Mouse (Mus musculus): ENCODE measurements at regions not wholly inside any gene's neighbourhood (a gene's known extent, or its start where the extent isn't known, plus 50 kb on each side); places are given as distances from the start of the nearest gene placed in this dataset.
"Not testable (repeated sequence)": the region's sequence is repeated elsewhere in the genome, so short reads cannot be mapped to it uniquely, and the experiment has no call there.

DNA sequence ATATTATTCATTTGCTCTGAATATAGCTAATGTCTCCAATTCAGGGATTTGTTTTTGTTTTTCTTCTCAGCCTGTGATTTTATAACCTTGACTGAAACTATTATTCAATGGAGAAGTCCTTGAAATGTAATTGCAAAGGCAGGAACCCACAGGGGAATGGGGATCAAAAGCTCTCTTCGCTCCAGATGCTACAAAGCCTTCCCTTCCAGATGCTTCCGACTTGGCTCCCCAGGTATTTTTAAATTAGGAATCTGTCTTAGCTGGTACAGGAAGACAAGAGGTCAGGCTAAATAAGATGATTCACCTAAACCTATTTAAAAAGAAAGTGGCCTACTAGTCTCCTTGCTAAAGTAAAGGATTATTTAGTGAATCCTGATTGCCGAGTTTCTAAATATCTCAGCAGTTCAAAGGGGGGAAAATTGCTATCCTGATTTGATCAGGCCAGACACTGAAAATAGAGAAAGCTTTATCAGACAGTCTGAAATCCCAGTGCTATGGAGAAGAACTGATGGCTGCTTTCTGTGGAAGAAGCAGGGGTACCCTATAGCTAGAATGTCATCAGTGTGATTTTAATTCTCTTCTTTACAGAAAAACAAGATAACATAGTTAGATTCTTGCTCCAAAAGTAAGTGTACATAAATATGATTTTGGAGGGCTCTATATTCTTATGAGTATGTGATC, 1896.2 kb upstream of the Pcdh20 start:
- WGBS = 66% methylated on average over 3 of the region's 3 CpGs
- H3K9ac ChIP-seq (replicated peaks; ENCODE audit: low read depth) = no peak overlapping the region
- H3K27me3 ChIP-seq (replicated peaks; ENCODE audit: insufficient read depth, low read length) = no peaks in the 10 kb centered on the region
- no peaks in the 10 kb centered on the region for H3K9me3 ChIP-seq (ENCODE audit: low read length)
- TF ChIP-seq EP300 (IDR thresholded peaks at IDR 0.05) (no peak), CTCF (IDR thresholded peaks at IDR 0.05) (no peak)
- H3K4me2 ChIP-seq (replicated peaks; ENCODE audit: low read depth, low read length) = no peak overlapping the region
- H3K36me3 ChIP-seq (ENCODE audit: insufficient read depth, low read length) = no peaks in the 10 kb centered on the region
- H3K27ac ChIP-seq (ENCODE audit: low read length) = no peak overlapping the region
- DNase-seq (ENCODE audit: low spot score) (no peak), ATAC-seq (no peak)
- H3K4me1 ChIP-seq (ENCODE audit: insufficient read depth, low read depth, low read length) = no peaks in the 10 kb centered on the region
- H3K4me3 ChIP-seq (ENCODE audit: low read depth, low read length) = no peak overlapping the region

DNA sequence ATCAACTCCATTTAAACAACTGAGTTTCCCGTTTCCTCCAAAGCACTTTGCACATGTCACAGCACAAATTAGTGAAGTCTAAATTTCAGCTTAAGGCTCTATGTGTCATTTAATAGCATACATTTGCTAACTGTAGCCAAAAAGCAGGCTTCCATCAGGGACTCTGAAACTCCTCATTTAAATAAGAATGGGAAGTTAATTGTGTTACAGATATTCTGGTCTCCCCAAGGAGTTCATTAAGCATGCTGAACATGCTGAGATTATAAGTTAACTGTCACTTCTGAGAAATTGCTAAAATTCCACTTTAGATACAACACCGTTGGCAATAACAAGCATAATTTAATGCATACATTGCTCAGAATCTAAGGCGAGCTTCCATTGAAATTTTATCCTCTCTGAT, 1863.3 kb upstream of the Pcdh20 start:
- DNase-seq (ENCODE audit: low spot score) (no peak), ATAC-seq (no peak)
- Histone ChIP-seq H3K27ac (ENCODE audit: low read length) (no peak overlapping the region), H3K4me2 (replicated peaks; ENCODE audit: low read depth, low read length) (no peak overlapping the region), H3K4me1 (ENCODE audit: insufficient read depth, low read depth, low read length) (no peaks in the 10 kb centered on the region), H3K27me3 (replicated peaks; ENCODE audit: insufficient read depth, low read length) (no peaks in the 10 kb centered on the region), H3K9ac (replicated peaks; ENCODE audit: low read depth) (no peak overlapping the region), H3K36me3 (ENCODE audit: insufficient read depth, low read length) (no peaks in the 10 kb centered on the region), H3K9me3 (ENCODE audit: low read length) (no peaks in the 10 kb centered on the region), H3K4me3 (ENCODE audit: low read depth, low read length) (no peak overlapping the region)
- 69% methylated on average over 3 of the region's 3 CpGs for WGBS
- TF ChIP-seq EP300 (IDR thresholded peaks at IDR 0.05) = no peak
- TF ChIP-seq CTCF (IDR thresholded peaks at IDR 0.05) = no peak

DNA sequence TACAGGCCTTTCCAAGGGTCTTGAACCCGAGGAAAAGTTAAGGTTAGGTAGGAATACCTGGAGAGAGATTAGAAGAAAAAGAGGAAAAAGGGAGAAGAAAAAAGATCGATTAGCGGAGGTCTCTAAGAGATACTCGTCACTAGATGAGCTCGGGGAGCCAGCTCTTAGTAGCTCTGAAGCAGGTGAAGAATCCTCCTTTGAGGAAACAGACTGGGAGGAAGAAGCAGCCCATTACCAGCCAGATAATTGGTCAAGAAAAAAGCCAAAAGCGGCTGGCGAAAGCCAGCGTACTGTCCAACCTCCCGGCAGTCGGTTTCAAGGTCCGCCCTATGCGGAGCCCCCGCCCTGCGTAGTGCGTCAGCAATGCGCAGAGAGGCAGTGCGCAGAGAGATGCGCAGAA, 1824.3 kb upstream of the Pcdh20 start:
- not testable (repeated sequence) for H3K4me2 ChIP-seq (replicated peaks; ENCODE audit: low read depth, low read length); H3K4me1 ChIP-seq (ENCODE audit: insufficient read depth, low read depth, low read length); H3K4me3 ChIP-seq (ENCODE audit: low read depth, low read length); H3K9me3 ChIP-seq (ENCODE audit: low read length); H3K27ac ChIP-seq (ENCODE audit: low read length); DNase-seq (ENCODE audit: low spot score); H3K9ac ChIP-seq (replicated peaks; ENCODE audit: low read depth); H3K27me3 ChIP-seq (replicated peaks; ENCODE audit: insufficient read depth, low read length); ATAC-seq; H3K36me3 ChIP-seq (ENCODE audit: insufficient read depth, low read length)
- 94% methylated on average over 9 of the region's 18 CpGs for WGBS

DNA sequence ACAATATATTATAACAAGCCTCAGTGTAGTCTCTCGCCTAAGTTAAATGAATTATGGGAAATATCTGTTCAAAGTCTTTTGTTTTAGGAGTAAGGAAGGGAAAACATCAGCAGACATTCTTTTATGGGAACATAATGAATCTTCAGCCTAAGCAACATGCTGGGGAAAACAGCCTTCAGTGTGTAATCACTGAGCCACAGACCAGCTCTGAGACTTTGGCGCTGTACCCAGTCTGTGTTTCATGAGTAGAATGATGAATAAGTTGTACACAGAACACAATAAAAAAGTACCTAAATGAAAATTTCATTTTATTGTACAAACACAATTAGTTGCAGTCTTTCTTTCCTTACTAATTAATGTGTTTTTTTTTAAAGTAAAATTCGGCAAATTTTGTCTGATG, 1774.8 kb upstream of the Pcdh20 start:
- Histone ChIP-seq H3K4me2 (replicated peaks; ENCODE audit: low read depth, low read length) (no peak overlapping the region), H3K4me1 (ENCODE audit: insufficient read depth, low read depth, low read length) (no peaks in the 10 kb centered on the region), H3K27ac (ENCODE audit: low read length) (no peak overlapping the region), H3K9ac (replicated peaks; ENCODE audit: low read depth) (no peak overlapping the region), H3K36me3 (ENCODE audit: insufficient read depth, low read length) (no peaks in the 10 kb centered on the region), H3K4me3 (ENCODE audit: low read depth, low read length) (no peak overlapping the region), H3K27me3 (replicated peaks; ENCODE audit: insufficient read depth, low read length) (no peaks in the 10 kb centered on the region), H3K9me3 (ENCODE audit: low read length) (no peaks in the 10 kb centered on the region)
- TF ChIP-seq CTCF (IDR thresholded peaks at IDR 0.05) = no peak
- TF ChIP-seq EP300 (IDR thresholded peaks at IDR 0.05) = no peak
- DNase-seq (ENCODE audit: low spot score) = no peak
- ATAC-seq = no peak
- 78% methylated on average over 3 of the region's 3 CpGs for WGBS

DNA sequence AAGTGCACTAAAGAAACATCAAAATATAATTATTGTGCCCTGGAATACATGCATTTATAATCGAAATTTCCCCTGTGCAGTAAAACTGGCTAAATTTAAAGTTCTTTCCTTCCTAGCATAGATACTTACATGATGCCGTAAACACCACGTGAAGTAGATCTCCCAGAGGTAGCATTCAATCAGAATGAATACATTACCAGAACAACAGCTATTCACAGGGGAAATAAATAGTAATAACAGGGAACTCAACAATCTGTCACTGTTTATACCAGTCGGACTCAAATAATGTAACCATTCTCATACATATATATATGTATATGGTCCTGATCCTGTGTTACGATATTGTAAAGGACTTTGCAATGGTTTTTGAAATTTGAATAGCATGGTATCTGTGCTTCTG, 1761.5 kb upstream of the Pcdh20 start:
- no peaks in the 10 kb centered on the region for H3K9me3 ChIP-seq (ENCODE audit: low read length)
- WGBS = 79% methylated on average over 5 of the region's 5 CpGs
- H3K4me1 ChIP-seq (ENCODE audit: insufficient read depth, low read depth, low read length) = no peaks in the 10 kb centered on the region
- DNase-seq (ENCODE audit: low spot score) = no peak
- no peak for ATAC-seq
- H3K4me3 ChIP-seq (ENCODE audit: low read depth, low read length) = no peak overlapping the region
- no peak overlapping the region for H3K27ac ChIP-seq (ENCODE audit: low read length)
- no peaks in the 10 kb centered on the region for H3K27me3 ChIP-seq (replicated peaks; ENCODE audit: insufficient read depth, low read length)
- TF ChIP-seq EP300 (IDR thresholded peaks at IDR 0.05) (no peak), CTCF (IDR thresholded peaks at IDR 0.05) (no peak)
- H3K9ac ChIP-seq (replicated peaks; ENCODE audit: low read depth) = no peak overlapping the region
- no peaks in the 10 kb centered on the region for H3K36me3 ChIP-seq (ENCODE audit: insufficient read depth, low read length)
- H3K4me2 ChIP-seq (replicated peaks; ENCODE audit: low read depth, low read length) = no peak overlapping the region

DNA sequence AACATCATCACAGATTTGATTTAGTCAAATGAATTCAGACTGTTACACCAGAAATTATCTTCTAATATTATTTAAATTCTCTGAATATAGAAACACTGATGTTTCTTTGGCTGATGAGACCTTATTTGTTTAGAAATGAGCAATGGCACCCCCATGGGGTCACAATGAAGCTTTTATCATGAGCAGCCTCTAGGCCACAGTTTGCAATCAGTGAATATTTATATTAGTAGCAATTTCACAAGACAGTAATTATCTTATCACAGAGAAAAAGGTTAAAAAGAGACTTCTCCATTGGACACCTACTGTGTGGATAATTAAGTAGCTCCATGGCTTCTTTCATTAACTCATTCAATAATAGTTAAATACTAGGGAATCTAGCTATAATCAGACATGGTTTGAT, 1729.1 kb upstream of the Pcdh20 start:
- no peak for ATAC-seq
- no peak overlapping the region for H3K4me3 ChIP-seq (ENCODE audit: low read depth, low read length)
- no peak overlapping the region for H3K27ac ChIP-seq (ENCODE audit: low read length)
- DNase-seq (ENCODE audit: low spot score) = no peak
- H3K4me1 ChIP-seq (ENCODE audit: insufficient read depth, low read depth, low read length) = no peaks in the 10 kb centered on the region
- TF ChIP-seq EP300 (IDR thresholded peaks at IDR 0.05) (no peak), CTCF (IDR thresholded peaks at IDR 0.05) (no peak)
- no peaks in the 10 kb centered on the region for H3K27me3 ChIP-seq (replicated peaks; ENCODE audit: insufficient read depth, low read length)
- no peak overlapping the region for H3K9ac ChIP-seq (replicated peaks; ENCODE audit: low read depth)
- H3K36me3 ChIP-seq (ENCODE audit: insufficient read depth, low read length) = no peaks in the 10 kb centered on the region
- H3K9me3 ChIP-seq (ENCODE audit: low read length) = no peaks in the 10 kb centered on the region
- H3K4me2 ChIP-seq (replicated peaks; ENCODE audit: low read depth, low read length) = no peak overlapping the region

DNA sequence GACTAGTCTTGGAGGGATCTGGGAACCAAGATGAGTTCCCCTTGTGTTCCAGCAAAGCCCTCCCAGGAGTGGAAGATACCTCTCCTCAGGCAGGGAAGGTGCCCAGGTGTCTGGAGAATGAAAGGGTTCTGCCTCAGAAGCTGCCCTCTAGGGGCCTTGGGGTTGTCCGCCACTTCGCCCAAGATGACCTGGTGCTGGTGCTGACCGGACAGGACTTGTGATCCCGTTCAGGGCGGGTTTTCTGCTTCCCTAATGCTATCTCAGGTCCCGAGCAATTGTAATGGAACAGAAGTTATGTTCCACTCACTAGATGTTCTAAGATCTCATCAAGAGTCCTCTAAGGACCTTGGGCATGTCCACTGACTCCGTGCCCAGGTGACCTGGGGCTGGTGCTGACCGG, 1726.6 kb upstream of the Pcdh20 start:
- Histone ChIP-seq H3K4me2 (replicated peaks; ENCODE audit: low read depth, low read length) (no peak overlapping the region), H3K9ac (replicated peaks; ENCODE audit: low read depth) (no peak overlapping the region), H3K27me3 (replicated peaks; ENCODE audit: insufficient read depth, low read length) (no peaks in the 10 kb centered on the region), H3K36me3 (ENCODE audit: insufficient read depth, low read length) (no peaks in the 10 kb centered on the region), H3K27ac (ENCODE audit: low read length) (no peak overlapping the region), H3K4me1 (ENCODE audit: insufficient read depth, low read depth, low read length) (no peaks in the 10 kb centered on the region), H3K9me3 (ENCODE audit: low read length) (no peaks in the 10 kb centered on the region), H3K4me3 (ENCODE audit: low read depth, low read length) (no peak overlapping the region)
- 88% methylated on average over 8 of the region's 8 CpGs for WGBS
- TF ChIP-seq EP300 (IDR thresholded peaks at IDR 0.05) = no peak
- TF ChIP-seq CTCF (IDR thresholded peaks at IDR 0.05) = no peak
- DNase-seq (ENCODE audit: low spot score) (no peak), ATAC-seq (no peak)

All from lung, postnatal 0 days (tissue).